Mouse (Mus musculus): ENCODE results near the gene Spata17.

- TF ChIP-seq CTCF (IDR thresholded peaks at IDR 0.05; ENCODE audit: low read depth, low read length) (no peak), POLR2A (IDR thresholded peaks at IDR 0.05; ENCODE audit: borderline replicate concordance, low read depth, low read length) (no peak)
Measured at GRCm38 (mm10) chr1:187153681-187154080, 61.6 kb downstream of the Spata17 start.

Measured in bone marrow macrophage, adult 2 months (primary cell).